Mouse (Mus musculus) CH12.LX (cell line): ENCODE data around the gene Ing4.
"Not testable (repeated sequence)": the region's sequence is repeated elsewhere in the genome, so short reads cannot be mapped to it uniquely, and the experiment has no call there.

Experiments used
- MAFK ChIP-seq: IDR thresholded peaks from 2 replicates; pipeline ENCODE4 v1.6.1; 2011; ENCODE audit warnings: low read length, improper control_type of control experiment; ENCODE audit not compliant: insufficient replicate concordance
- NELFE ChIP-seq: IDR thresholded peaks from 2 replicates; pipeline ENCODE4 v1.6.1; 2011; ENCODE audit warnings: low read depth, low read length, improper control_type of control experiment
- POLR2A ChIP-seq: IDR thresholded peaks from 2 replicates; pipeline ENCODE4 v1.6.1; 2011; ENCODE audit warnings: low read depth, mild to moderate bottlenecking, improper control_type of control experiment, low read length
- SMC3 ChIP-seq: IDR thresholded peaks from 2 replicates; pipeline ENCODE4 v1.6.1; 2011; ENCODE audit warnings: low read depth, low read length, improper control_type of control experiment

DNA sequence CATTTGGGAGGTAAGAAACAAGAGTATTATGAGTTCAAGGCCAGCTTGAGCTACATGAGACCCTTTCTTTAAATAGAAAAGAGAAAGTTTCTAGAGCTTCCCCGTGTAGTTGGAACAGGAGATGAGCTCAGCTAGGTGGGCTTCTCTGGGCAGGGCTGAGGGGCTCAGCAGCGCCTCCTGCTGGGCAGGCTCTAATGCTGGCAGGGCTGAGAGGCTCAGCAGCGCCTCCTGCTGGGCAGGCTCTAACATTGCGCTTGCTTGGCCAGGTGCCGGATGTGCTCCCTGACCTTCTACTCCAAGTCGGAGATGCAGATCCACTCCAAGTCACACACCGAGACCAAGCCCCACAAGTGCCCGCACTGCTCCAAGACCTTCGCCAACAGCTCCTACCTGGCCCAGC lies 9.0 kb upstream of the Ing4 start:
- not testable (repeated sequence) for TF ChIP-seq POLR2A, MAFK
- TF ChIP-seq NELFE = peak; percentile 84; the same call in 1 of the 2 replicates
- TF ChIP-seq SMC3 = peak; percentile 89
